Mouse (Mus musculus): ENCODE results near the gene Col9a3.

GRCm38 (mm10) chr2:180562146-180562545 is 35.4 kb upstream of the Col9a3 start:
- no peak for TF ChIP-seq MAX (IDR thresholded peaks at IDR 0.05; ENCODE audit: low read length)
- no peak for TF ChIP-seq POLR2A (IDR thresholded peaks at IDR 0.05; ENCODE audit: control insufficient read depth in 1 of 2, insufficient read depth in 1 of 2, low read depth in 1 of 2, low read length in 2 of 2, poor library complexity in 1 of 2)
- TF ChIP-seq RCOR1 (IDR thresholded peaks at IDR 0.05; ENCODE audit: low read depth, low read length) = no peak
- no peak for TF ChIP-seq UBTF (IDR thresholded peaks at IDR 0.05; ENCODE audit: borderline replicate concordance, insufficient read depth, low read depth, low read length)
- no peak for TF ChIP-seq POLR2AphosphoS2 (IDR thresholded peaks at IDR 0.05; ENCODE audit: low read length)
- TF ChIP-seq ZC3H11A (IDR thresholded peaks at IDR 0.05; ENCODE audit: low read depth, low read length) = no peak
